ENCODE assay signal across 25 mouse cellular contexts in genomic region chr6:8045825-8046224, GRCm38 (mm10).
"Had no signal": no experiment of that assay in that cellular context is flagged by ENCODE, and none has a peak within 500 bp of the region (broad histone marks: within the 10 kb centered on the region; RNA-seq: fewer than 3 reads in every experiment).

No protein-coding gene starts in this region.

- ATAC-seq: forebrain, embryonic 13.5 days; forebrain, embryonic 14.5 days; forebrain, embryonic 15.5 days; forebrain, embryonic 16.5 days; forebrain, postnatal 0 days had no signal

- H3K4me2 ChIP-seq: embryonic facial prominence, embryonic 12.5 days; embryonic facial prominence, embryonic 13.5 days; embryonic facial prominence, embryonic 15.5 days; forebrain, embryonic 12.5 days; forebrain, embryonic 13.5 days; forebrain, embryonic 15.5 days had no signal

- H3K9me3 ChIP-seq: embryonic facial prominence, embryonic 10.5 days; embryonic facial prominence, embryonic 12.5 days; embryonic facial prominence, embryonic 13.5 days; embryonic facial prominence, embryonic 15.5 days; forebrain, embryonic 10.5 days; forebrain, embryonic 12.5 days; forebrain, embryonic 13.5 days; forebrain, embryonic 15.5 days had no signal

- H3K27ac ChIP-seq: embryonic facial prominence, embryonic 10.5 days; embryonic facial prominence, embryonic 12.5 days; embryonic facial prominence, embryonic 13.5 days; embryonic facial prominence, embryonic 15.5 days; forebrain, embryonic 10.5 days; forebrain, embryonic 12.5 days; forebrain, embryonic 13.5 days; forebrain, embryonic 15.5 days; gastrocnemius, adult 2 months had no signal

- H3K4me3 ChIP-seq: embryonic facial prominence, embryonic 10.5 days; embryonic facial prominence, embryonic 12.5 days; embryonic facial prominence, embryonic 13.5 days; embryonic facial prominence, embryonic 15.5 days; erythroblast, embryonic 14.5 days; forebrain, embryonic 10.5 days; forebrain, embryonic 12.5 days; forebrain, embryonic 13.5 days; forebrain, embryonic 15.5 days; gastrocnemius, adult 2 months had no signal

- H3K4me1 ChIP-seq: embryonic facial prominence, embryonic 12.5 days; embryonic facial prominence, embryonic 13.5 days; embryonic facial prominence, embryonic 15.5 days; forebrain, embryonic 10.5 days; forebrain, embryonic 12.5 days; forebrain, embryonic 13.5 days; forebrain, embryonic 15.5 days had no signal

- DNase-seq: cerebellum, adult 2 months; cerebellum, adult 8-10 months; cerebellum, adult 9-10 months; cerebellum, adult 9-11 months; cerebellum, postnatal 10 days; cerebellum, postnatal 14 days; cerebellum, postnatal 25 days; cerebellum, postnatal 36 days; forebrain, postnatal 0 days; gastrocnemius, adult 2 months; gastrocnemius, postnatal 10 days; gastrocnemius, postnatal 14 days; gastrocnemius, postnatal 25 days; gastrocnemius, postnatal 36 days had no signal

- H3K36me3 ChIP-seq: embryonic facial prominence, embryonic 10.5 days; embryonic facial prominence, embryonic 12.5 days; embryonic facial prominence, embryonic 13.5 days; embryonic facial prominence, embryonic 15.5 days; forebrain, embryonic 10.5 days; forebrain, embryonic 12.5 days; forebrain, embryonic 15.5 days had no signal

- H3K27me3 ChIP-seq: embryonic facial prominence, embryonic 12.5 days; embryonic facial prominence, embryonic 13.5 days; embryonic facial prominence, embryonic 15.5 days; forebrain, embryonic 12.5 days; forebrain, embryonic 13.5 days; forebrain, embryonic 15.5 days had no signal

- H3K9ac ChIP-seq: embryonic facial prominence, embryonic 12.5 days; embryonic facial prominence, embryonic 13.5 days; embryonic facial prominence, embryonic 15.5 days; forebrain, embryonic 12.5 days; forebrain, embryonic 13.5 days; forebrain, embryonic 15.5 days; forebrain, postnatal 0 days had no signal
